Mouse (Mus musculus): Measurements from ENCODE around the gene Dcdc2c. TPM values are rescaled to one million over a fixed set of nuclear protein-coding genes. Genes with fewer than 3 reads are reported as not detected.

Dcdc2c gene
- polyA plus RNA-seq (2014; fragmentation: Nextera tagmentation; extraction: Ambion mirVana): 0.16 TPM in 1 of 2 replicates, not detected in the other

DNA sequence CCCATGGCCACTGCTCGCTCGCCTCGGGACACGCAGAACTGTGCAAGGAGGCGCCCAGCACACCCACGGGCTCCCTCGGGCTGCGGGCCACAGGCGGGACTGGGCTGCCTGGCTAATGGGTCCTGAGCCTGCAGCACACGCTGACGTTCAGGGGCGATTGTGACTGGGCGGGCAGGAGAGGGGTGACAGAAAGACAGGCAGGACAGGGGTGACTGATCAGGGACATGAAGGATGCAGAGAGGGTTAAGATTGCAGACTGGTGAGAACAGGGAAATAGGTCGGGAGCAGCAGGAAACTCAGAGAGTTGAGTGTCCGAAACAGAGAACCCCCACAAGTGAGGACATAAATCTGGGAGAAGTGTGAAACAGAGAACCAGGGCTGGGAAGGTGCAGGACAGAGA is at the start of gene Dcdc2c:
Gene Dcdc2c (minus strand): TSS at position 101 of the 400 bp plus-strand sequence.
- Histone ChIP-seq H3K9ac (ENCODE audit: low read length) (no peak within 1 kb of the TSS), H3K4me2 (ENCODE audit: low read depth) (no peak within 1 kb of the TSS), H3K27ac (ENCODE audit: low read depth, low read length) (no peak within 1 kb of the TSS), H3K36me3 (ENCODE audit: control insufficient read depth, insufficient read depth, low read length) (no peaks in the 10 kb centered on the region), H3K9me3 (ENCODE audit: control insufficient read depth, low read length) (no peaks in the 10 kb centered on the region), H3K4me3 (ENCODE audit: low read depth, low read length) (no peak within 1 kb of the TSS), H3K4me1 (ENCODE audit: control insufficient read depth, insufficient read depth, low read length) (no peaks in the 10 kb centered on the region), H3K27me3 (ENCODE audit: control insufficient read depth, insufficient read depth, low read length) (no peaks in the 10 kb centered on the region)
- WGBS: 75% methylated on average over 15 of the region's 15 CpGs
- no peak for ATAC-seq (ENCODE audit: insufficient read depth, low FRiP score, low TSS enrichment)
- DNase-seq (ENCODE audit: low spot score): no peak

DNA sequence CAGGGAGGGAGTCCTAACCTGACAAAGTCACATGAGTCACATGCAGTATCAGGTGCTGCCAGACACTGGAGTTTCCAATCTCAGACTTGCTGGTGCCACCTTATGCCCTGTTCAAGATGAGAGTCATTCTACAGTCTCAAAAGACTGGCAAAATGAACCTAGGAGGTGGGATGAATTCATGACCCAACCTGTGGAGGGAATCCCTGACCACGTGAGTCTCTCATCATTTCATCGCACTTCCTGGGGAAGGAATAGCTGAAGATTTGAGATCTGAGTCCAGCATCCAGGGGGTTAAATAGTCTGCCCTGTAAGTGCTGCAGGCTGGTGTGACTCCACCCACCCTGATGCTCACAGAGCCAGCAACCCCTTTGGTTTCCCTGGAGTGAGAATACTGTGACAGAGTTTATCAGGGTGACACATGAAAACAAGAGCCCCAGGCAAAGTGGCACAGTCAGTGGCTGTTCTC is 46.4 kb upstream of the Dcdc2c start:
- DNase-seq (ENCODE audit: low spot score): no peak
- H3K36me3 ChIP-seq (ENCODE audit: control insufficient read depth, insufficient read depth, low read length): no peaks in the 10 kb centered on the region
- H3K4me3 ChIP-seq (ENCODE audit: low read depth, low read length): no peak overlapping the region
- H3K4me1 ChIP-seq (ENCODE audit: control insufficient read depth, insufficient read depth, low read length): no peaks in the 10 kb centered on the region
- H3K27ac ChIP-seq (ENCODE audit: low read depth, low read length): no peak overlapping the region
- 70% methylated on average over 2 of the region's 2 CpGs for WGBS
- no peaks in the 10 kb centered on the region for H3K9me3 ChIP-seq (ENCODE audit: control insufficient read depth, low read length)
- H3K9ac ChIP-seq (ENCODE audit: low read length): no peak overlapping the region
- ATAC-seq (ENCODE audit: insufficient read depth, low FRiP score, low TSS enrichment): no peak
- H3K4me2 ChIP-seq (ENCODE audit: low read depth): no peak overlapping the region
- H3K27me3 ChIP-seq (ENCODE audit: control insufficient read depth, insufficient read depth, low read length): no peaks in the 10 kb centered on the region

DNA sequence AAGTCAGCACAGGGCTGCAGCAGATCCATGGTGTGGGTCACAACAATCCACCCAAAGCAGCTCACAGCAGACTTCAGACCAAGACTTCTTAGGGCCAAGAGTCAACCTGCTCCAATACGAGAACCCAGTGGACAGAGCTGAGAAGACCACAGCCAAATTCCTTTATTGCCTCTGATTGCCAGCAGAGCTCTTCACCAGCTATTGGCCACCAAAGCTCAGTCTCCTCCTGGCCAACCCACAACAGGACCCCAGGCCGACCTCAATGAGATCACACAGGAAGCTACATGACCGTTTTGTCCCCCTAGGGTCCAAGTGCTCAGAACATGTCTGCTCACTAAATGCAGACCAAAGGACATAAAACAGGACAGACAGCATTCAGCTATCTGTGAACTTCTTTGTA is 45.9 kb upstream of the Dcdc2c start:
- DNase-seq (ENCODE audit: low spot score): no peak
- Histone ChIP-seq H3K4me2 (ENCODE audit: low read depth) (no peak overlapping the region), H3K9me3 (ENCODE audit: control insufficient read depth, low read length) (no peaks in the 10 kb centered on the region), H3K4me3 (ENCODE audit: low read depth, low read length) (no peak overlapping the region), H3K9ac (ENCODE audit: low read length) (no peak overlapping the region), H3K4me1 (ENCODE audit: control insufficient read depth, insufficient read depth, low read length) (no peaks in the 10 kb centered on the region), H3K27me3 (ENCODE audit: control insufficient read depth, insufficient read depth, low read length) (no peaks in the 10 kb centered on the region), H3K36me3 (ENCODE audit: control insufficient read depth, insufficient read depth, low read length) (no peaks in the 10 kb centered on the region), H3K27ac (ENCODE audit: low read depth, low read length) (no peak overlapping the region)
- WGBS: 55% methylated on average over 3 of the region's 3 CpGs
- ATAC-seq (ENCODE audit: insufficient read depth, low FRiP score, low TSS enrichment): no peak

DNA sequence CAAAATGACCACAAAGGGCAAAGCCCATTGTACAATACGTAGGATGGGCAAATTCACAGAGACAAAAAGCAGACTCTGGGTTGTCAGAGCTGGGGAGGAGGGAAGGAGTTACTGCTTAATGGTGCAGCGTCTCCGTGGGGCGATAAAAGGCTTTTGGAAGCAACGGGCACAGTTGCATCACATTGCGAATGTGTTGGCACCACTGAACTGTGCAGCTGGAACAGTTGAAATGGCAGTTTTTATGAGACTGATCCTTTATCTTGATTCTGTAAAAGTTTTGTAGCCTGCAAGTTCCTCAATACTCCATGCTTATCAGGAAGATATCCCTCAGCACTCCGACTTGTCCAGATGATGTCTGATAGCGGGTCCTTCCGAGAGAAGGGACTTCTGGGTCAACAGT is 45.5 kb upstream of the Dcdc2c start:
- no peak for DNase-seq (ENCODE audit: low spot score)
- WGBS: 80% methylated on average over 9 of the region's 9 CpGs
- no peak for ATAC-seq (ENCODE audit: insufficient read depth, low FRiP score, low TSS enrichment)

DNA sequence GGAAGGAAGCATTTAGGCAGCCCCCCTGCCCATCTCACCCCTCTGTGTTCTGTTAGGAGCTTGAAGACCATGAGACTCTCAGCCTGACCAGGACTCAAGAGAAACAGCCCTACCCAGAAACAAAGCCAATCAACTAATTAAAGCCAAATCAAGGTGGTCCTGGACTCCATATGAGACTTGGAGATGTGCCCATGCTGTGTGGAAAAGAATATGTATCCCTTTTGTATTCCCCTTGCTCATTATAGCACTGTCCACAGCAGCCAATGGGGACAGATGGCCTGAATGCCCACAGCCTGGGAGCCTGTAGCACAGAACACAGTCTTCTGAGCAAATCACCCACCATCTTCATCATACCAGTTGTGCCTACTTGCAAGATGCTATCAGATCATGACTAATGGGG is 44.7 kb upstream of the Dcdc2c start:
- H3K4me2 ChIP-seq (ENCODE audit: low read depth): no peak overlapping the region
- no peak overlapping the region for H3K4me3 ChIP-seq (ENCODE audit: low read depth, low read length)
- ATAC-seq (ENCODE audit: insufficient read depth, low FRiP score, low TSS enrichment) (no peak), DNase-seq (ENCODE audit: low spot score) (no peak)
- no peak overlapping the region for H3K9ac ChIP-seq (ENCODE audit: low read length)
- H3K36me3 ChIP-seq (ENCODE audit: control insufficient read depth, insufficient read depth, low read length): no peaks in the 10 kb centered on the region
- no peaks in the 10 kb centered on the region for H3K27me3 ChIP-seq (ENCODE audit: control insufficient read depth, insufficient read depth, low read length)
- no peaks in the 10 kb centered on the region for H3K4me1 ChIP-seq (ENCODE audit: control insufficient read depth, insufficient read depth, low read length)
- H3K9me3 ChIP-seq (ENCODE audit: control insufficient read depth, low read length): no peaks in the 10 kb centered on the region
- H3K27ac ChIP-seq (ENCODE audit: low read depth, low read length): no peak overlapping the region

More for the DNA sequence above, 45.5 kb upstream of the Dcdc2c start:
- Histone ChIP-seq H3K9ac (ENCODE audit: low read length) (no peak overlapping the region), H3K4me3 (ENCODE audit: low read depth, low read length) (no peak overlapping the region), H3K9me3 (ENCODE audit: control insufficient read depth, low read length) (no peaks in the 10 kb centered on the region), H3K36me3 (ENCODE audit: control insufficient read depth, insufficient read depth, low read length) (no peaks in the 10 kb centered on the region), H3K27me3 (ENCODE audit: control insufficient read depth, insufficient read depth, low read length) (no peaks in the 10 kb centered on the region), H3K4me2 (ENCODE audit: low read depth) (no peak overlapping the region), H3K27ac (ENCODE audit: low read depth, low read length) (no peak overlapping the region), H3K4me1 (ENCODE audit: control insufficient read depth, insufficient read depth, low read length) (no peaks in the 10 kb centered on the region)

DNA sequence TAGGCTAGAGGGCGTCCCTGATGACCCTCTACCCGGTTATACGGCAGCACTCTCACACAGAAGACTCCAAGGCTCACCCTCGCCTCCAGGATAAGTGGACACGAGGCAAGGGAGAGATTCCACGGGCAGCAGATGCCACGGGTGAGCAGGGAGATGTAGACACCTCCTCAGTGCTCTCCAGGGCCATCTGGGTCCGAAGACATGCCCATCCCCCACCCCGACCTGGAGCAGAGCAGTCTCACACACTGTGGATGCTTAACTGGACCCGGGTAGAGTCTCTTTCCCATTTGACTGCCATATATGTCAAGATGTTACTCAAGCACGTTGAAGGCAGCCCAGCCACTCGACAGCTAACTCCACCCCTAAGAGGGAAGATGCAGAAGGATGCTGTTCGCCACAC is 38.2 kb upstream of the Dcdc2c start:
- DNase-seq (ENCODE audit: low spot score): no peak
- WGBS: 52% methylated on average over 13 of the region's 13 CpGs
- no peak for ATAC-seq (ENCODE audit: insufficient read depth, low FRiP score, low TSS enrichment)
- Histone ChIP-seq H3K27ac (ENCODE audit: low read depth, low read length) (no peak overlapping the region), H3K4me1 (ENCODE audit: control insufficient read depth, insufficient read depth, low read length) (peaks cover 2% of the 10 kb centered on the region; the same call in 1 of the 2 replicates), H3K27me3 (ENCODE audit: control insufficient read depth, insufficient read depth, low read length) (no peaks in the 10 kb centered on the region), H3K36me3 (ENCODE audit: control insufficient read depth, insufficient read depth, low read length) (no peaks in the 10 kb centered on the region), H3K4me3 (ENCODE audit: low read depth, low read length) (no peak overlapping the region), H3K9me3 (ENCODE audit: control insufficient read depth, low read length) (no peaks in the 10 kb centered on the region), H3K9ac (ENCODE audit: low read length) (no peak overlapping the region), H3K4me2 (ENCODE audit: low read depth) (no peak overlapping the region)

DNA sequence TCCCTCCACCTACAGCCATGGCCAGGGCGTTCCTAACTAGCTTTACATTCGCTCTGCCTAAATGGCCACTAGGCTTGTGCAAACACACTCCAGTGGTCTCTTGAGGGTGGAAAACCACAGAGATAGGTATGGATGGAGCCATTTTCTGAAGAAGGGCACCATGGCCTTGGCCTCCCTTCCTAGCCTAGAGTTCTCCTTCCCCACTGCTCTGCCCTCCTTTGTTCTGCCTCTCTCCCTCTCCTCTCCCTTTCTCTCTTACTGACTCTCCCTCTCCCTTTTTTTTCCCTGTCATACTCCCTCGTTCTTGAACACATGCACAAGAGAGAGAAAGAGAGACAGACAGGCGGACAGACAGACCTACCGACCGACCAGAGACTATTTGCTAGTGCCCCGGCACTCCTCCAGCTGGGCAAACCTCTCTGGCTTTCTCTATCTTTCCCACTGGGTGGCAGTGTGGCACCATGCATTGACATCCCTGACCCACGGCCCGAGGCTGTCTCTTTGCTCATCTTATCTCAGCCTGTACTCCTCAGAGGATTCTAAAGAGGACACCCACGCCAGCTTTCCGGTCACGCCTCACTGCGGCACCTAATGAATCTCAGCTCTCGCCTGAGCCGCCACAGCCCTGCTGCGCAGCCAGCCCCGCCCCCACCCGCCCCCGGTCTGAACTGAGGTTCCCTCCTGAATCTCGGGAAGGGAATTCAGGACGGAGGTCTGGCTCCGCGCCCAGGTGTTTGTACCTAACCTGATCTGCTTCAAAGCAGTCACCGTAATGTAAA is 37.1 kb upstream of the Dcdc2c start:
- Histone ChIP-seq H3K4me1 (ENCODE audit: control insufficient read depth, insufficient read depth, low read length) (peaks cover 2% of the 10 kb centered on the region; the same call in 1 of the 2 replicates), H3K4me2 (ENCODE audit: low read depth) (peak overlapping the region; percentile 46), H3K9ac (ENCODE audit: low read length) (peak overlapping the region; percentile 7), H3K4me3 (ENCODE audit: low read depth, low read length) (peak overlapping the region; percentile 23), H3K27ac (ENCODE audit: low read depth, low read length) (no peak overlapping the region), H3K27me3 (ENCODE audit: control insufficient read depth, insufficient read depth, low read length) (no peaks in the 10 kb centered on the region), H3K36me3 (ENCODE audit: control insufficient read depth, insufficient read depth, low read length) (no peaks in the 10 kb centered on the region), H3K9me3 (ENCODE audit: control insufficient read depth, low read length) (no peaks in the 10 kb centered on the region)
- 12% methylated on average over 23 of the region's 24 CpGs for WGBS
- DNase-seq (ENCODE audit: low spot score) (peak; percentile 87), ATAC-seq (ENCODE audit: insufficient read depth, low FRiP score, low TSS enrichment) (peak; percentile 94)

DNA sequence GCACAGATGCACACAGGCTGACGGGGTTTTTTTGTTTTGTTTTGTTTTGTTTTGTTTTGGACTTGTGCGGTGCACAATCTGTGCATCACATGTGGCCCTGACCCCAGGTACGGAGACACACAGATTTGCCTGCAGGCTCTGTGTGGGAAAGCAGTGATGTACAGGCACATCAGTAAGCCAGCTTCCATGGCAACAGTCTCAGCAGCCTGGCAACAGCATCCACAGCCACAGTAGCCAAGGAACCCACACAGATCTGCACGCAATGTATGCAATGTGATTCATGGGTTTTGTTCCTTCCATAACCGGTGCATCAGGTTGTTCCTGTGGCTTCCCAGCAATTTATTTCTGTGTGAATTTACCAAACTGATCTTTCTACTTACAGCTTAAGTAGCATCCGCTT is 35.8 kb upstream of the Dcdc2c start:
- no peak overlapping the region for H3K4me3 ChIP-seq (ENCODE audit: low read depth, low read length)
- no peak overlapping the region for H3K27ac ChIP-seq (ENCODE audit: low read depth, low read length)
- no peak for ATAC-seq (ENCODE audit: insufficient read depth, low FRiP score, low TSS enrichment)
- no peaks in the 10 kb centered on the region for H3K9me3 ChIP-seq (ENCODE audit: control insufficient read depth, low read length)
- H3K36me3 ChIP-seq (ENCODE audit: control insufficient read depth, insufficient read depth, low read length): no peaks in the 10 kb centered on the region
- WGBS: 75% methylated on average over 6 of the region's 6 CpGs
- H3K27me3 ChIP-seq (ENCODE audit: control insufficient read depth, insufficient read depth, low read length): no peaks in the 10 kb centered on the region
- no peak overlapping the region for H3K4me2 ChIP-seq (ENCODE audit: low read depth)
- peak; percentile 26 for DNase-seq (ENCODE audit: low spot score)
- no peak overlapping the region for H3K9ac ChIP-seq (ENCODE audit: low read length)
- peaks cover 2% of the 10 kb centered on the region; the same call in 1 of the 2 replicates for H3K4me1 ChIP-seq (ENCODE audit: control insufficient read depth, insufficient read depth, low read length)

DNA sequence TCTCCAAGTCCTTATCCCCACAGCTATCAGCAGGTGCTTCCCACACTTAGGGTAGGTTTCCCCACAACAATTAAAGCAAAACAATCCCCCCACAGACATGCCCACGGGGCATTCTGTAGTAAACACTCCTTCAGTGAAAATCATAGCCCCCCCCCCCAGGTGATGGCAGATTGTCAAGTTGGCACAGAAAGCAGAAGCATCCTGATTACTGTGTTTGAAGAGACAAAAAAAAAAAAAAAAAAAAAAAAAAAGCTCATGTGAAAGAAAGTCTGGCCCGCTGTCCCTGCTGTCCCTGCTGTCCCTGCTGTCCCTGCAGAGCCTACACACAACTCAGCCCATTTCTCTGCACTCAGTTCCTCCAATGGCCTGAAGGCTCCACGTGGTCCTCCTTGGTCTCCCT is 31.8 kb upstream of the Dcdc2c start:
- H3K9ac ChIP-seq (ENCODE audit: low read length): no peak overlapping the region

More for the DNA sequence above, 31.8 kb upstream of the Dcdc2c start:
- no peaks in the 10 kb centered on the region for H3K27me3 ChIP-seq (ENCODE audit: control insufficient read depth, insufficient read depth, low read length)
- DNase-seq (ENCODE audit: low spot score) (no peak), ATAC-seq (ENCODE audit: insufficient read depth, low FRiP score, low TSS enrichment) (no peak)
- H3K36me3 ChIP-seq (ENCODE audit: control insufficient read depth, insufficient read depth, low read length): no peaks in the 10 kb centered on the region
- no peak overlapping the region for H3K4me2 ChIP-seq (ENCODE audit: low read depth)
- 68% methylated on average over 3 of the region's 3 CpGs for WGBS
- no peak overlapping the region for H3K4me3 ChIP-seq (ENCODE audit: low read depth, low read length)
- no peak overlapping the region for H3K27ac ChIP-seq (ENCODE audit: low read depth, low read length)
- no peaks in the 10 kb centered on the region for H3K4me1 ChIP-seq (ENCODE audit: control insufficient read depth, insufficient read depth, low read length)
- H3K9me3 ChIP-seq (ENCODE audit: control insufficient read depth, low read length): no peaks in the 10 kb centered on the region

Data from neural tube, embryonic 11.5 days (tissue).